Mouse (Mus musculus): ENCODE data around the gene Nxph2. TPM values are rescaled to one million over a fixed set of nuclear protein-coding genes. Genes with fewer than 3 reads are reported as not detected.

The Nxph2 gene
- not detected in 2 replicates for polyA plus RNA-seq (2015; fragmentation: Nextera tagmentation; extraction: Ambion mirVana)

DNA sequence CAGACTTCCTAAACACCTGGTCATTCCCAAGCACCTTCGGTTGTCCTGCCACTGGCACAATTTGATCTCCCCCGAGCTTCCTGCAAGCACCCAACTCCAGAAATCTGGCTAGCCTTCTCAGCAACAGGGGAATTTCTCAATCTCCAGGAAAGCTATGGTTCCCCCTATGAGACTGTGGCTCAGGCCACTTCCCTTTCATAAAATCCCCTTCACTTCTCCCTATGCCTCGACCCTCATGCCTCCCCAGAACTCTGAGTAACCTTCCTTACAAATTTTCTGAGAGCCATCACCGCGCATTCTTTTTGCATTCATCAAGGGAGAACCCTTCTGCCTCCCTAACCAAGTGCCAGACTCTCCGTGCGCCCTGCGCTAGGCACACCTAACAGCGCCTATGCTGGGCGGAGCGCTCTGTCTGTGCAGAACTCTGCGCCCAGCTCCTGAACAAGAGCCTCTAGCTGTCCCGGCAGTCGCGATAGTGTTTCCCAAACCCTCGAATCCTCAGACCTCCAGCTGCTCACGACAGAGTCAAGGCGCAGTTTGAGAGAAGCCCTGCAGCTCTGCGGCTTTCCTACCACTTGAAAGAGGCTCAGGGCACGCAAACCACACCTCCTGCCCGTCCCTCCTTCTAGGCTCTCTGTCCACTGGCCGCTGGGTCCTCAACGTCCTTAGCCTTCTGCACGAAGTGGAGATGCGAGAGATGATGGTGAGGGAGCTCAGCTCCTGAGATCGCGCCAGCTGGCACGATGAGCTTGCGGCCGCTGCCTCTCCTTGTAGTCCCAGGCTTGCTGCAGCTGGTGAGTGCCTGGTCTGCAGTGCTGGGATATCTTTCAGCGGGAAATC, at the start of gene Nxph2:
TSS of gene Nxph2 (plus strand) at position 501 of the 840 bp plus-strand sequence.

Other genes with a start within 250 kb of the Nxph2 start
- 1.9 and 2.8 TPM in 2 replicates for gene Mastl, start 165.2 kb upstream of the Nxph2 start, polyA plus RNA-seq (2015; fragmentation: Nextera tagmentation; extraction: Ambion mirVana)
- 41.1 and 41.3 TPM in 2 replicates for gene Yme1l1, start 164.9 kb upstream of the Nxph2 start, polyA plus RNA-seq (2015; fragmentation: Nextera tagmentation; extraction: Ambion mirVana)
- gene 4931423N10Rik, start 113.8 kb upstream of the Nxph2 start, polyA plus RNA-seq (2015; fragmentation: Nextera tagmentation; extraction: Ambion mirVana) = 0.09 TPM in 1 of 2 replicates, not detected in the other